Mouse (Mus musculus) embryonic facial prominence, embryonic 13.5 days (tissue): ENCODE results near the gene Kcnh7. TPM values are rescaled to one million over a fixed set of nuclear protein-coding genes. Genes with fewer than 3 reads are reported as not detected.
A peak's percentile ranks its signal among the peaks of the same experiment; 100 is the strongest.

Source experiments
- ATAC-seq: fragments of 200-750 bp; cut with Nextera tagmentation; 2 replicates; pipeline ENCODE4 v1.8.0; 2017; ENCODE audit warnings: low read depth; ENCODE audit not compliant: insufficient number of reproducible peaks, insufficient read depth, low FRiP score, low TSS enrichment
- H3K27ac ChIP-seq: fragments of 300-500 bp; sonication (generic); 2 replicates; pipeline ENCODE4 v1.5.1; 2015; ENCODE audit warnings: moderate library complexity, mild to moderate bottlenecking, inconsistent platforms
- H3K27me3 ChIP-seq: fragments of 300-500 bp; sonication (generic); 2 replicates; pipeline ENCODE4 v1.6.1; 2015; ENCODE audit warnings: mild to moderate bottlenecking, inconsistent platforms
- H3K36me3 ChIP-seq: fragments of 300-500 bp; sonication (generic); 2 replicates; pipeline ENCODE4 v1.6.1; 2015; ENCODE audit warnings: mild to moderate bottlenecking, inconsistent platforms
- H3K4me1 ChIP-seq: fragments of 300-500 bp; sonication (generic); 2 replicates; pipeline ENCODE4 v1.6.1; 2015; ENCODE audit warnings: inconsistent platforms
- H3K4me2 ChIP-seq: fragments of 300-500 bp; sonication (generic); 2 replicates; pipeline ENCODE4 v1.6.1; 2015; ENCODE audit warnings: moderate library complexity, mild to moderate bottlenecking, inconsistent platforms
- H3K4me3 ChIP-seq: fragments of 300-500 bp; sonication (generic); 2 replicates; pipeline ENCODE4 v1.5.1; 2015; ENCODE audit warnings: mild to moderate bottlenecking, inconsistent platforms
- H3K9ac ChIP-seq: fragments of 300-500 bp; sonication (generic); 2 replicates; pipeline ENCODE4 v1.6.1; 2015; ENCODE audit warnings: mild to moderate bottlenecking, inconsistent platforms
- H3K9me3 ChIP-seq: fragments of 300-500 bp; sonication (generic); 2 replicates; pipeline ENCODE4 v1.6.1; 2016; ENCODE audit warnings: inconsistent platforms
- WGBS: fragments of 180-500 bp; shearing (Covaris S2); methylation state at CpG from one replicate; pipeline ENCODE4 v1.1.7; 2015; ENCODE audit warnings: mixed read lengths; 5-methylcytosine and 5-hydroxymethylcytosine counted together
- polyA plus RNA-seq: library from polyadenylated mRNA; unstranded; fragments of >200 nt; fragmentation: Nextera tagmentation; extraction: Ambion mirVana; gene quantifications from 2 replicates; pipeline ENCODE4 v1.2.1, GENCODE M21; 2015

The Kcnh7 gene
- polyA plus RNA-seq, 1 experiment from 2014 or later = 0.79 TPM

GRCm38 (mm10) chr2:62660565-62660964 lies 523.5 kb downstream of the Kcnh7 start:
- H3K27ac ChIP-seq = no peak overlapping the region
- H3K9ac ChIP-seq = no peak overlapping the region
- WGBS = 50% methylated on average over 6 of the region's 6 CpGs
- no peaks in the 10 kb centered on the region for H3K9me3 ChIP-seq
- no peak for ATAC-seq
- no peak overlapping the region for H3K4me3 ChIP-seq
- no peak overlapping the region for H3K4me2 ChIP-seq
- H3K4me1 ChIP-seq = no peaks in the 10 kb centered on the region
- peaks cover 22% of the 10 kb centered on the region for H3K27me3 ChIP-seq
- no peaks in the 10 kb centered on the region for H3K36me3 ChIP-seq

- H3K36me3 ChIP-seq = no peaks in the 10 kb centered on the region
- 0 out of 2 replicates have a peak, but pooled peaks cover 3% of the 10 kb centered on the region for H3K27me3 ChIP-seq
Measured at GRCm38 (mm10) chr2:62656072-62656471, 528.0 kb downstream of the Kcnh7 start.

DNA sequence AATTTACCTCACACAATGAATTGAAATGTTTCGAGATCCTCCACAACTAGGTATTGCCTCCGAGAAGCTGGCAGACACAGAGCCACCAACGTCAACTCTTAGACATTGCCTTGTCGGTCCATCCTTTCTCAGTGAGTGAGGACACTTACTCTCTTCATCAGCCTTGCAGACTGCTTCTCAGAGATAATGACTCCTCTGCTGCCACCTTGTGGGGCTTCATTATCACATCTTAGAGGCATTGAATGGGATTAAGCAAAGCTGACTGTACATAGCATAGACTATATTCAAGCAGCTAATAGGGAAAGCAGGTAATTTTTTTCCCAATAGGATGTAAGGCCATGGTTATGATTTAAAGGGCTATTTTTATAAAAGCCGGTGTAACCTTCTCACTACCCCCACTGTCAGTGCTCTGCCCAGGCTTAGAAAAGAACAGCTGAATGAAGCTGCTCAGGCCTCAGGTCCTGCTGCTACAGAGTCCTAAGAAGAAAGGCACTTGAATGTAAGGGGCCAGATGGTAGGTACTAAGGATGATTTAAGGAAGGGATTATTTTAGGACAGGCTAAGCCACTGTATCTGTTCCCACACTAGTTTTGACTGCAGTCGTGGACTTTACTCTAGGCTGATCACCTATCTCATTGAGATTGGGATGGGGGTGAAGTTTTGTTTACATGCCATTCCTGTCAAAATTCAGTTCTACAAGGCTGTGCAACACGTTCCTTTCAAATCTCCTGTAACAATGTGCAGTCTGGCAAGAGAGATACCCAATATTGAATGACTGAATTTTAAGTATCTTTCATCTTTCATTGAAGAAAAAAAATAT lies 529.4 kb downstream of the Kcnh7 start:
- Histone ChIP-seq H3K4me3 (no peak overlapping the region), H3K27ac (no peak overlapping the region), H3K27me3 (0 out of 2 replicates have a peak, but pooled peaks cover 3% of the 10 kb centered on the region), H3K9ac (no peak overlapping the region), H3K4me2 (no peak overlapping the region), H3K36me3 (no peaks in the 10 kb centered on the region), H3K9me3 (no peaks in the 10 kb centered on the region), H3K4me1 (no peaks in the 10 kb centered on the region)
- ATAC-seq = no peak
- 52% methylated on average over 7 of the region's 7 CpGs for WGBS

More at GRCm38 (mm10) chr2:62656072-62656471, 528.0 kb downstream of the Kcnh7 start:
- H3K9ac ChIP-seq = no peak overlapping the region
- no peaks in the 10 kb centered on the region for H3K4me1 ChIP-seq
- no peak for ATAC-seq
- no peak overlapping the region for H3K4me3 ChIP-seq
- no peak overlapping the region for H3K27ac ChIP-seq
- H3K4me2 ChIP-seq = no peak overlapping the region
- 61% methylated on average over 1 of the region's 1 CpGs for WGBS
- no peaks in the 10 kb centered on the region for H3K9me3 ChIP-seq

DNA sequence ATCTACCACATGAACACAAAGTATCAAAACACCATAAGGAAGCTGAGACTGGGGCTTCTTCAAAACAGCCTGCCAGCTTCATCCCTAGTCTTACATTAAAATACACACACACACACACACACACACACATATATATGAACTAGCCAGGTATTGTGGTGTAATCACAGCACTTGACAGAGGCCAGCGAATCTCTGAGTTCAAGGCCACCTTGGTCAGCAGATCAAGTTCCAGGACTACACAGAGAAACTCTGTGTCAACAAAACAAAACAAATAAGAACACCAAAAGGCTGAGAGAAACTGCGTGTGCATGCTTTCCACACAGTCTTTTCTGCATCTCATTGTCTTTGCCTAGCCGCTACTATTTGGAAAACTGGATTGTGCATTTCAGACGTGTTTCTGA lies 531.6 kb downstream of the Kcnh7 start:
- H3K4me3 ChIP-seq = no peak overlapping the region
- ATAC-seq = no peak
- no peaks in the 10 kb centered on the region for H3K9me3 ChIP-seq
- 74% methylated on average over 4 of the region's 4 CpGs for WGBS
- H3K9ac ChIP-seq = no peak overlapping the region
- H3K27me3 ChIP-seq = 0 out of 2 replicates have a peak, but pooled peaks cover 3% of the 10 kb centered on the region
- no peaks in the 10 kb centered on the region for H3K36me3 ChIP-seq
- no peak overlapping the region for H3K27ac ChIP-seq
- H3K4me1 ChIP-seq = no peaks in the 10 kb centered on the region
- no peak overlapping the region for H3K4me2 ChIP-seq

DNA sequence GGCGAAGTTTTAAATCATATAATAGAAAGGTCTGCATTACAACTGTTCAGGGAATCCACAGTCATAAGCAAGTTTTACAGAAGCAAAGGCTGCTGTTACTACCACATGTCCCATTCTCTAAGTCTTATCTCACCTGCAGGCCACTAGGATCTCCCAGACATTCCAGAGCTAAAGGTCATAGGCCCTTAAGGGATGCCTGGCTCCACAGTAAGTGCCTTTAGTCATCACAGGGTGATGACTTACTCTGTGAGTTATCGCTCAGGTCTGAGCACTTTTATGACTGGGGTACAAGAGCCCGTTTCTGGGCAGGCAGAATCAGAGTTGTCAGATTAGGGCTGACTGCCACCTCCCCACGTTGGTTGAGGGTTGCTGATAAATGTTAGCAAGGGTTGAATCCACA lies 532.2 kb downstream of the Kcnh7 start:
- H3K27ac ChIP-seq = no peak overlapping the region
- 67% methylated on average over 4 of the region's 4 CpGs for WGBS
- no peak for ATAC-seq
- no peak overlapping the region for H3K4me3 ChIP-seq
- no peak overlapping the region for H3K4me2 ChIP-seq
- H3K27me3 ChIP-seq = 0 out of 2 replicates have a peak, but pooled peaks cover 3% of the 10 kb centered on the region
- H3K4me1 ChIP-seq = no peaks in the 10 kb centered on the region
- no peaks in the 10 kb centered on the region for H3K36me3 ChIP-seq
- no peaks in the 10 kb centered on the region for H3K9me3 ChIP-seq
- no peak overlapping the region for H3K9ac ChIP-seq

DNA sequence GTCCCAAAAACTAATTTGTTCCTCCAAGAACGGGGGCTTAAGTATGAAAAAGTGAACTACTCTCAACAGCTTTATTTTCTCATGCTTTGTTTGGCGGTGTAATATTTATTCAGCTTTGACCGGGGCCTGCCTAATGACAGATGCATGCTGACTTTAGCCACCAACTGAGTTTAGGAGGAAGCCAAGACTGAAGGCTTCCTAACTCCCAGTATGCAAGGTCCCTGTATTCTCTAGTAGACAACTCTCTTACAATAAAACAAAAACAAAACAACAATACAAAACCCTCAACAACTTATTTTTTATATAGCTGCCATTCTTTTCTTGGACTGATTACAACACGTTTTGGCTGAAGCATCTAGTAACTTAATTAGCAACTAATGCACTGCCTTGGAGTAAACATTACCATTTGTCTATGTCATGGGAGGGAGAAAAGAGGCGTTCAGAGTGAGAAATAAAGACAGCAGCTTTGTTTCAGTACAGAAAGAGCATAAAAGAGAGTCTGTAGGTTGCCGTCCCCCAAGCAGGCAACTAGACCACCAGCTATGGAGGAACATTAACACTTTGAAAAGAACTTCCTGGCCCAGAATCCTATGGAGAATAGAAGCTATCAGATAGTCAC lies 537.3 kb downstream of the Kcnh7 start:
- WGBS = 27% methylated on average over 6 of the region's 6 CpGs
- Histone ChIP-seq H3K4me1 (0 out of 2 replicates have a peak, but pooled peaks cover 4% of the 10 kb centered on the region), H3K27ac (no peak overlapping the region), H3K27me3 (peaks cover 5% of the 10 kb centered on the region; the same call in 1 of the 2 replicates), H3K4me3 (peak overlapping the region; percentile 58), H3K9me3 (no peaks in the 10 kb centered on the region), H3K9ac (no peak overlapping the region), H3K36me3 (no peaks in the 10 kb centered on the region), H3K4me2 (peak overlapping the region; percentile 71)
- no peak for ATAC-seq

DNA sequence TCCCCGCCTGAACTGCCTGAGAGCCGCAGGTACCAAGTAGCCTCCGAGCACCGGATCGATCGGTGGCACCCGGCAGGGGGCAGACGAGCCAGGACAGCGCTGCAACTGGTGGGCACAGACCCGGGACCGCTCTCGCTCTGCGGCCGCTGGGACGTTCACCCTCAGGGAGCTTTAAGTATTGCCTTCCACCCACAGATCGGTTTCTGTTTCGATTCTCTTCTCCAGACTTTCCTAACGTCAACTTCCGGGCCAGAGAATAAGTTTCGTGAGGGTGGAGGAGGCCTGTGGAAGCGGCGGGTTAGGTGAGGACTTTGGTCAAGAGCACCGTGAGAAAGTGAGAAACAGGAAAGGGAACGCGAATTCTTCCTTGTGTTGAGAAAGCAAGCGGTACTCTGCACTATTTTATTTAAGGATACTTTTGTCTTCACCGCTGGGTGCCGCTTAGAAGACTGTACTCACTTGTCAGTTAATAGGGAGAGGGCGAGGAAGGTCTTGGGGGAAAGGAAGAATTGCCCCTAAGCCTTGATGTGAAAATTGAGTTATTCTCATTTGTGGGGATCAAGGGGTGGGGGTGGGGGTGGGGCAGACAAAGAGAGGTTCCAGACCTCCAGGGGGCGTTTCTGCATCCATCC lies 538.0 kb downstream of the Kcnh7 start, which contains the start of gene Ifih1:
Gene Ifih1, minus strand, starts transcription at position 242 of the 632 bp plus-strand sequence.
- peak within 1 kb of the TSS; percentile 71 for H3K4me2 ChIP-seq
- WGBS = under 1% methylated on average over 30 of the region's 30 CpGs
- H3K27ac ChIP-seq = 0 out of 2 replicates have a peak within 1 kb of the TSS, but pooled peaks have one; percentile 22
- 0 out of 2 replicates have a peak, but pooled peaks cover 4% of the 10 kb centered on the region for H3K4me1 ChIP-seq
- H3K36me3 ChIP-seq = no peaks in the 10 kb centered on the region
- no peaks in the 10 kb centered on the region for H3K9me3 ChIP-seq
- peaks cover 5% of the 10 kb centered on the region; the same call in 1 of the 2 replicates for H3K27me3 ChIP-seq
- peak within 1 kb of the TSS; percentile 58 for H3K4me3 ChIP-seq
- H3K9ac ChIP-seq = peak within 1 kb of the TSS; percentile 67
- 0 out of 2 replicates have a peak, but pooled peaks have one; percentile 43 for ATAC-seq

- peak overlapping the region; percentile 71 for H3K4me2 ChIP-seq
- H3K9me3 ChIP-seq = no peaks in the 10 kb centered on the region
- peak overlapping the region; percentile 58 for H3K4me3 ChIP-seq
- WGBS = 37% methylated on average over 12 of the region's 12 CpGs
- H3K9ac ChIP-seq = peak overlapping the region; percentile 67
- H3K27ac ChIP-seq = no peak overlapping the region
- H3K36me3 ChIP-seq = no peaks in the 10 kb centered on the region
- 0 out of 2 replicates have a peak, but pooled peaks cover 4% of the 10 kb centered on the region for H3K4me1 ChIP-seq
- peaks cover 5% of the 10 kb centered on the region; the same call in 1 of the 2 replicates for H3K27me3 ChIP-seq
- no peak for ATAC-seq
Measured at GRCm38 (mm10) chr2:62645475-62645874, 538.6 kb downstream of the Kcnh7 start.

DNA sequence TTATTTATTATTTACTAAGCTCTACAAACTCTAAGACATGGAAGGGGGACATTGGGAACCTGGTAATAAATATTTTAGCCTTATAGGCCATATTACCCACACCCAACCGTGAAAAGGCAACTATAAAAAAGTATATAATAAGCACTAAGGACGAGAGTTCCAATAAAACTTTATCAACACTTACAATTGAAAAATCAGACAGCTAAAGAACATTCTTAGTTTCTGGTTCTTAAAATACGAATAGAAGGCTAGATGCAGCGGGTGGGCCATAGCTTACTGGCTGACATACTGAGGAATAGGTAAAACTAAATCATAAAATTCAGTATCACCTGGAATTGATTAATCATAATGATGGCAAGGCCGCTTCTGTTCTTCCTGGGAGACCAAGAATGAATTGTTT lies 539.2 kb downstream of the Kcnh7 start:
- H3K9me3 ChIP-seq = no peaks in the 10 kb centered on the region
- 85% methylated on average over 5 of the region's 5 CpGs for WGBS
- peaks cover 5% of the 10 kb centered on the region; the same call in 1 of the 2 replicates for H3K27me3 ChIP-seq
- no peak overlapping the region for H3K9ac ChIP-seq
- no peak overlapping the region for H3K27ac ChIP-seq
- H3K36me3 ChIP-seq = no peaks in the 10 kb centered on the region
- H3K4me2 ChIP-seq = no peak overlapping the region
- H3K4me1 ChIP-seq = 0 out of 2 replicates have a peak, but pooled peaks cover 4% of the 10 kb centered on the region
- no peak overlapping the region for H3K4me3 ChIP-seq
- no peak for ATAC-seq
